Comparison of ENCODE assay signal across 10 mouse cellular contexts in genomic region chr13:119836324-119836811, GRCm38 (mm10). TPM values are rescaled to one million over a fixed set of nuclear protein-coding genes. Genes with fewer than 3 reads are reported as not detected.
DNase-seq lines count a peak whose midpoint lies in the region; ATAC-seq and TF ChIP-seq lines count a peak whose summit lies in the region.
"Not testable (repeated sequence)": the region's sequence is repeated elsewhere in the genome, so short reads cannot be mapped to it uniquely, and the experiment has no call there.
"Had no signal": no experiment of that assay in that cellular context is flagged by ENCODE, and none has a peak within 500 bp of the region (broad histone marks: within the 10 kb centered on the region; RNA-seq: fewer than 3 reads in every experiment).

No protein-coding gene starts in this region.

- H3K36me3 ChIP-seq in hindbrain, postnatal 0 days (ENCODE audit: insufficient read depth, low read length); neural tube, embryonic 13.5 days: not testable (repeated sequence)

- not testable (repeated sequence) for TF ChIP-seq POLR2A in bone marrow, adult 2 months (IDR thresholded peaks at IDR 0.05; ENCODE audit: borderline replicate concordance, control insufficient read depth, low read depth, low read length)

- peak overlapping the region; percentile 18 for H3K4me3 ChIP-seq in bone marrow, adult 2 months (replicated peaks; ENCODE audit: control insufficient read depth, low read depth, low read length)
- 0 out of 2 replicates have a peak overlapping the region, but pooled peaks have one; percentile 11 for H3K4me3 ChIP-seq in hindbrain, postnatal 0 days (ENCODE audit: low read length)
- peak overlapping the region; percentile 26 for H3K4me3 ChIP-seq in neural tube, embryonic 13.5 days

- H3K9ac ChIP-seq in hindbrain, postnatal 0 days (replicated peaks; ENCODE audit: low read length); neural tube, embryonic 13.5 days: not testable (repeated sequence)

- TF ChIP-seq CTCF in bone marrow, adult 2 months (IDR thresholded peaks at IDR 0.05; ENCODE audit: control insufficient read depth, insufficient read depth, low read length): not testable (repeated sequence)
- TF ChIP-seq CTCF in hindbrain, postnatal 0 days (IDR thresholded peaks at IDR 0.05; ENCODE audit: low read depth): peak; percentile 60

- ATAC-seq in hindbrain, postnatal 0 days: peak; percentile 73
- peak; percentile 82 for ATAC-seq in neural tube, embryonic 13.5 days (ENCODE audit: low read depth)

- not testable (repeated sequence) for H3K4me1 ChIP-seq in bone marrow, adult 2 months (ENCODE audit: control insufficient read depth, insufficient read depth, low read length); hindbrain, postnatal 0 days (ENCODE audit: insufficient read depth, low read length); neural tube, embryonic 13.5 days (replicated peaks)

- H3K27me3 ChIP-seq in hindbrain, postnatal 0 days (ENCODE audit: insufficient read depth, low read length): not testable (repeated sequence)
- H3K27me3 ChIP-seq in neural tube, embryonic 13.5 days: peaks cover 11% of the 10 kb centered on the region

- peak; percentile 34 for DNase-seq in embryo, embryonic 9.5 days (ENCODE audit: extremely low spot score)
- peak; percentile 33 to 40 for DNase-seq in heart, adult 18-20 months
- DNase-seq in hindbrain, postnatal 0 days (ENCODE audit: low spot score): peak; percentile 9
- peak; percentile 10 to 15 for DNase-seq in layer of hippocampus, postnatal 36 days
- DNase-seq in lung, postnatal 14 days: peak; percentile 4
- peak; percentile 28 for DNase-seq in yolk sac, embryonic 10.5 days (ENCODE audit: low spot score)

- H3K27ac ChIP-seq in bone marrow, adult 2 months (ENCODE audit: control insufficient read depth, insufficient read depth, low read depth, low read length, poor library complexity); hindbrain, postnatal 0 days; neural tube, embryonic 13.5 days (replicated peaks): not testable (repeated sequence)

- not testable (repeated sequence) for H3K9me3 ChIP-seq in hindbrain, postnatal 0 days (ENCODE audit: low read length); neural tube, embryonic 13.5 days

- H3K4me2 ChIP-seq in hindbrain, postnatal 0 days (ENCODE audit: low read depth, low read length): peak overlapping the region; percentile 25; the same call in 1 of the 2 replicates
- H3K4me2 ChIP-seq in neural tube, embryonic 13.5 days: peak overlapping the region; percentile 46

- 4% methylated on average over 23 of the region's 23 CpGs for WGBS in bone marrow, adult 2 months
- 11% methylated on average over 22 of the region's 23 CpGs for WGBS in hindbrain, postnatal 0 days
- WGBS in neural tube, embryonic 13.5 days: 14% methylated on average over 23 of the region's 23 CpGs

RNA-seq across cellular contexts. Expression of gene D13Ertd608e, which starts 0.6 kb away (rescaled TPM):
- polyA plus RNA-seq in bone marrow, adult 2 months (2011; ENCODE audit: insufficient read depth, insufficient read length, low replicate concordance, missing spikeins): not detected in 2 replicates
- total RNA-seq in heart, adult 18-20 months (2021): not detected
- not detected in 2 replicates for total RNA-seq in hindbrain, postnatal 0 days (2014; rRNA removed)
- polyA plus RNA-seq in hindbrain, postnatal 0 days (2015; fragmentation: Nextera tagmentation; extraction: Ambion mirVana): not detected in 2 replicates
- not detected for total RNA-seq in layer of hippocampus, postnatal 36 days (2021)
- polyA plus RNA-seq in neural tube, embryonic 13.5 days (2015; fragmentation: Nextera tagmentation; extraction: Ambion mirVana): not detected in 2 replicates
- total RNA-seq: gastrocnemius, postnatal 14 days; left cerebral cortex, postnatal 4 days had no signal

RNA-seq across cellular contexts. Expression of gene AF067063, which starts 6.4 kb away (rescaled TPM):
- polyA plus RNA-seq in bone marrow, adult 2 months (2011; ENCODE audit: insufficient read depth, insufficient read length, low replicate concordance, missing spikeins): not detected in 2 replicates
- total RNA-seq in heart, adult 18-20 months (2021): not detected
- total RNA-seq in hindbrain, postnatal 0 days (2014; rRNA removed): 0.47 TPM in 1 of 2 replicates, not detected in the other
- polyA plus RNA-seq in hindbrain, postnatal 0 days (2015; fragmentation: Nextera tagmentation; extraction: Ambion mirVana): not detected in 2 replicates
- total RNA-seq in layer of hippocampus, postnatal 36 days (2021): not detected
- 0.38 TPM in 1 of 2 replicates, not detected in the other for polyA plus RNA-seq in neural tube, embryonic 13.5 days (2015; fragmentation: Nextera tagmentation; extraction: Ambion mirVana)
- total RNA-seq: gastrocnemius, postnatal 14 days; left cerebral cortex, postnatal 4 days had no signal

RNA-seq across cellular contexts. Expression of gene Zfp131, which starts 45.7 kb away (rescaled TPM):
- 12.6 and 13.8 TPM in 2 replicates for polyA plus RNA-seq in bone marrow, adult 2 months (2011; ENCODE audit: insufficient read depth, insufficient read length, low replicate concordance, missing spikeins)
- total RNA-seq in heart, adult 18-20 months (2021): 10 to 100 TPM; 19.6 to 19.8 TPM
- total RNA-seq in hindbrain, postnatal 0 days (2014; rRNA removed): 21.1 and 27.7 TPM in 2 replicates
- polyA plus RNA-seq in hindbrain, postnatal 0 days (2015; fragmentation: Nextera tagmentation; extraction: Ambion mirVana): 26.3 and 29.6 TPM in 2 replicates
- total RNA-seq in layer of hippocampus, postnatal 36 days (2021): 10 to 100 TPM; 42.5 to 44.9 TPM
- 36.6 and 37.2 TPM in 2 replicates for polyA plus RNA-seq in neural tube, embryonic 13.5 days (2015; fragmentation: Nextera tagmentation; extraction: Ambion mirVana)

RNA-seq across cellular contexts. Expression of gene Tcstv1, which starts 58.2 kb away (rescaled TPM):
- polyA plus RNA-seq in bone marrow, adult 2 months (2011; ENCODE audit: insufficient read depth, insufficient read length, low replicate concordance, missing spikeins): not detected in 2 replicates
- total RNA-seq in heart, adult 18-20 months (2021): not detected
- total RNA-seq in hindbrain, postnatal 0 days (2014; rRNA removed): not detected in 2 replicates
- not detected in 2 replicates for polyA plus RNA-seq in hindbrain, postnatal 0 days (2015; fragmentation: Nextera tagmentation; extraction: Ambion mirVana)
- total RNA-seq in layer of hippocampus, postnatal 36 days (2021): not detected
- polyA plus RNA-seq in neural tube, embryonic 13.5 days (2015; fragmentation: Nextera tagmentation; extraction: Ambion mirVana): not detected in 2 replicates
- total RNA-seq: gastrocnemius, postnatal 14 days; left cerebral cortex, postnatal 4 days had no signal
